Mouse (Mus musculus) liver, adult 2 months (tissue): ENCODE measurements around the gene Plekha4. TPM values are rescaled to one million over a fixed set of nuclear protein-coding genes. Genes with fewer than 3 reads are reported as not detected.

Experiments used
- DNase-seq: peaks from one replicate; pipeline ENCODE4 v3.0.0-alpha.2; 2011; ENCODE audit warnings: low read depth, low spot score; ENCODE audit errors: extremely low read depth
- H3K27ac ChIP-seq: fragments of 200-500 bp; replicated peaks from 2 replicates; pipeline ENCODE4 v1.5.1; 2012; ENCODE audit warnings: low read depth, mild to moderate bottlenecking, control low read depth, inconsistent platforms, low read length; ENCODE audit not compliant: insufficient read depth
- H3K27me3 ChIP-seq: fragments of 200-500 bp; 2 replicates; pipeline ENCODE4 v1.6.1; 2012; ENCODE audit warnings: mild to moderate bottlenecking, moderate library complexity, low read length, inconsistent platforms; ENCODE audit not compliant: control insufficient read depth, insufficient read depth
- H3K36me3 ChIP-seq: fragments of 200-500 bp; 2 replicates; pipeline ENCODE4 v1.6.1; 2012; ENCODE audit warnings: low read length, inconsistent platforms; ENCODE audit not compliant: control insufficient read depth, insufficient read depth
- H3K4me1 ChIP-seq: fragments of 200-500 bp; 2 replicates; pipeline ENCODE4 v1.6.1; 2011; ENCODE audit warnings: low read length; ENCODE audit not compliant: control insufficient read depth, insufficient read depth
- H3K4me3 ChIP-seq: fragments of 200-500 bp; 2 replicates; pipeline ENCODE4 v1.5.1; 2011; ENCODE audit warnings: low read depth, mild to moderate bottlenecking, control low read depth, low read length, moderate library complexity; ENCODE audit not compliant: insufficient read depth
- H3K79me2 ChIP-seq: fragments of 200-500 bp; 2 replicates; pipeline ENCODE4 v1.6.1; 2012; ENCODE audit warnings: inconsistent platforms, mild to moderate bottlenecking, low read length, moderate library complexity; ENCODE audit not compliant: control insufficient read depth, insufficient read depth
- H3K9ac ChIP-seq: fragments of 200-500 bp; 2 replicates; pipeline ENCODE4 v1.6.1; 2012; ENCODE audit warnings: low read depth, mild to moderate bottlenecking, control low read depth, inconsistent platforms, low read length
- CTCF ChIP-seq: fragments of 200-500 bp; IDR thresholded peaks from 2 replicates; pipeline ENCODE4 v1.5.1; 2011; ENCODE audit warnings: low read depth, low read length, control low read depth
- POLR2A ChIP-seq: fragments of 200-500 bp; IDR thresholded peaks from 2 replicates; pipeline ENCODE4 v1.6.1; 2011; ENCODE audit warnings: low read length, control low read depth; ENCODE audit not compliant: insufficient read depth; ENCODE audit errors: extremely low read depth
- WGBS: fragments of 180-500 bp; shearing (Covaris S2); methylation state at CpG from one replicate; pipeline ENCODE4 v1.1.7; 2018; 5-methylcytosine and 5-hydroxymethylcytosine counted together
- polyA plus RNA-seq: library from polyadenylated mRNA; depleted of rRNA; stranded (reverse); fragments of >200 nt; gene quantifications from 2 replicates; pipeline ENCODE4 v1.2.3, GENCODE M21; 2012
- total RNA-seq: library from RNA; depleted of rRNA; stranded (reverse); fragments of >200 nt; gene quantifications from 2 replicates; pipeline ENCODE4 v1.2.3, GENCODE M21; 2014

Gene Plekha4
- total and polyA plus RNA-seq, 2 experiments = 0.55 to 1.8 TPM

- Histone ChIP-seq H3K27ac (no peak overlapping the region), H3K4me3 (no peak overlapping the region), H3K79me2 (no peaks in the 10 kb centered on the region), H3K27me3 (no peaks in the 10 kb centered on the region), H3K9ac (no peak overlapping the region), H3K36me3 (no peaks in the 10 kb centered on the region), H3K4me1 (peaks cover 8% of the 10 kb centered on the region)
- TF ChIP-seq CTCF (peak; percentile 91), POLR2A (no peak)
- peak; percentile 69 for DNase-seq
- 28% methylated on average over 8 of the region's 8 CpGs for WGBS
Measured at GRCm38 (mm10) chr7:45555787-45556186, 29.7 kb downstream of the Plekha4 start.

- no peak overlapping the region for H3K4me3 ChIP-seq
- no peak for DNase-seq
- TF ChIP-seq POLR2A (no peak), CTCF (no peak)
- no peaks in the 10 kb centered on the region for H3K36me3 ChIP-seq
- H3K4me1 ChIP-seq = peaks cover 3% of the 10 kb centered on the region
- no peak overlapping the region for H3K9ac ChIP-seq
- 64% methylated on average over 6 of the region's 6 CpGs for WGBS
- H3K27ac ChIP-seq = no peak overlapping the region
- H3K27me3 ChIP-seq = no peaks in the 10 kb centered on the region
- H3K79me2 ChIP-seq = no peaks in the 10 kb centered on the region
Measured at GRCm38 (mm10) chr7:45558907-45559306, 32.8 kb downstream of the Plekha4 start.

GRCm38 (mm10) chr7:45560241-45560640 lies 34.1 kb downstream of the Plekha4 start:
- H3K79me2 ChIP-seq = no peaks in the 10 kb centered on the region
- no peaks in the 10 kb centered on the region for H3K4me1 ChIP-seq
- H3K27me3 ChIP-seq = no peaks in the 10 kb centered on the region
- TF ChIP-seq POLR2A (no peak), CTCF (no peak)
- no peak for DNase-seq
- H3K27ac ChIP-seq = no peak overlapping the region
- H3K4me3 ChIP-seq = no peak overlapping the region
- no peak overlapping the region for H3K9ac ChIP-seq
- 55% methylated on average over 7 of the region's 7 CpGs for WGBS
- H3K36me3 ChIP-seq = no peaks in the 10 kb centered on the region

- Histone ChIP-seq H3K27ac (no peak overlapping the region), H3K36me3 (no peaks in the 10 kb centered on the region), H3K27me3 (no peaks in the 10 kb centered on the region), H3K9ac (no peak overlapping the region), H3K4me1 (no peaks in the 10 kb centered on the region), H3K79me2 (no peaks in the 10 kb centered on the region), H3K4me3 (no peak overlapping the region)
- TF ChIP-seq POLR2A (no peak), CTCF (peak; percentile 84)
- DNase-seq = peak; percentile 44
- WGBS = 23% methylated on average over 17 of the region's 17 CpGs
Measured at GRCm38 (mm10) chr7:45560843-45561623, 34.9 kb downstream of the Plekha4 start.

- no peak overlapping the region for H3K4me3 ChIP-seq
- no peak overlapping the region for H3K9ac ChIP-seq
- no peaks in the 10 kb centered on the region for H3K36me3 ChIP-seq
- H3K79me2 ChIP-seq = no peaks in the 10 kb centered on the region
- H3K4me1 ChIP-seq = no peaks in the 10 kb centered on the region
- H3K27ac ChIP-seq = no peak overlapping the region
- DNase-seq = no peak
- TF ChIP-seq CTCF (no peak), POLR2A (no peak)
- 62% methylated on average over 12 of the region's 12 CpGs for WGBS
- no peaks in the 10 kb centered on the region for H3K27me3 ChIP-seq
Measured at GRCm38 (mm10) chr7:45561624-45562520, 35.7 kb downstream of the Plekha4 start.
